Mouse (Mus musculus) forebrain, embryonic 11.5 days (tissue): ENCODE data around the gene Casp1. TPM values are rescaled to one million over a fixed set of nuclear protein-coding genes. Genes with fewer than 3 reads are reported as not detected.

Experiments used
- ATAC-seq: fragments of 200-750 bp; cut with Nextera tagmentation; replicated peaks from 2 replicates; pipeline ENCODE4 v1.8.0; 2017; ENCODE audit warnings: moderate TSS enrichment; ENCODE audit not compliant: low FRiP score
- DNase-seq: peaks from one replicate; pipeline ENCODE4 v3.0.0-alpha.2; 2017; ENCODE audit warnings: low spot score
- H3K27ac ChIP-seq: fragments of 300-500 bp; sonication (generic); 2 replicates; pipeline ENCODE4 v1.5.1; 2014; ENCODE audit warnings: low read depth, low read length
- H3K27me3 ChIP-seq: fragments of 300-500 bp; sonication (generic); 2 replicates; pipeline ENCODE4 v1.6.1; 2014; ENCODE audit warnings: mild to moderate bottlenecking, low read length, mixed read lengths; ENCODE audit not compliant: control insufficient read depth, insufficient read depth
- H3K36me3 ChIP-seq: fragments of 300-500 bp; sonication (generic); 2 replicates; pipeline ENCODE4 v1.6.1; 2014; ENCODE audit warnings: mild to moderate bottlenecking, low read length, moderate library complexity, mixed read lengths; ENCODE audit not compliant: control insufficient read depth, insufficient read depth
- H3K4me1 ChIP-seq: fragments of 300-500 bp; sonication (generic); replicated peaks from 2 replicates; pipeline ENCODE4 v1.6.1; 2014; ENCODE audit warnings: low read length, mixed read lengths; ENCODE audit not compliant: control insufficient read depth, insufficient read depth
- H3K4me2 ChIP-seq: fragments of 300-500 bp; sonication (generic); 2 replicates; pipeline ENCODE4 v1.6.1; 2014; ENCODE audit warnings: low read depth, mild to moderate bottlenecking, low read length, moderate library complexity, mixed read lengths; ENCODE audit not compliant: severe bottlenecking
- H3K4me3 ChIP-seq: fragments of 300-500 bp; sonication (generic); 2 replicates; pipeline ENCODE4 v1.5.1; 2014; ENCODE audit warnings: low read depth, low read length
- H3K9ac ChIP-seq: fragments of 300-500 bp; sonication (generic); 2 replicates; pipeline ENCODE4 v1.6.1; 2014; ENCODE audit warnings: low read length
- H3K9me3 ChIP-seq: fragments of 300-500 bp; sonication (generic); 2 replicates; pipeline ENCODE4 v1.6.1; 2016; ENCODE audit warnings: low read length, mixed read lengths; ENCODE audit not compliant: control insufficient read depth
- WGBS: fragments of 180-500 bp; shearing (Covaris S2); extraction: QIAGEN DNeasy Blood & Tissue Kit; methylation state at CpG from one replicate; pipeline ENCODE4 v1.1.7; 2014; 5-methylcytosine and 5-hydroxymethylcytosine counted together
- polyA plus RNA-seq: library from polyadenylated mRNA; unstranded; fragments of >200 nt; fragmentation: Nextera tagmentation; extraction: Ambion mirVana; gene quantifications from 2 replicates; pipeline ENCODE4 v1.2.1, GENCODE M21; 2014

Gene Casp1
- polyA plus RNA-seq, 1 experiment from 2014 or later = 0.61 TPM

GRCm38 (mm10) chr9:5299132-5299381, 740 bp downstream of the Casp1 start:
- no peaks in the 10 kb centered on the region for H3K36me3 ChIP-seq
- no peak overlapping the region for H3K4me3 ChIP-seq
- 80% methylated on average over 2 of the region's 2 CpGs for WGBS
- no peaks in the 10 kb centered on the region for H3K27me3 ChIP-seq
- no peaks in the 10 kb centered on the region for H3K9me3 ChIP-seq
- no peak overlapping the region for H3K27ac ChIP-seq
- ATAC-seq (no peak), DNase-seq (no peak)
- no peaks in the 10 kb centered on the region for H3K4me1 ChIP-seq
- H3K9ac ChIP-seq = no peak overlapping the region
- H3K4me2 ChIP-seq = no peak overlapping the region

- WGBS = 84% methylated on average over 5 of the region's 5 CpGs
- H3K9ac ChIP-seq = no peak within 1 kb of the TSS
These were observed 10.2 kb downstream of the Casp1 start, which contains the start of gene Casp4 for GRCm38 (mm10) chr9:5308561-5308960. Casp4 (plus strand) TSS chr9:5308828.

GRCm38 (mm10) chr9:5310112-5310511, 11.8 kb downstream of the Casp1 start:
- Histone ChIP-seq H3K4me1 (no peaks in the 10 kb centered on the region), H3K27ac (no peak overlapping the region), H3K9me3 (no peaks in the 10 kb centered on the region), H3K4me2 (no peak overlapping the region), H3K36me3 (no peaks in the 10 kb centered on the region), H3K9ac (no peak overlapping the region), H3K27me3 (no peaks in the 10 kb centered on the region), H3K4me3 (no peak overlapping the region)
- no peak for DNase-seq
- no peak for ATAC-seq

More at GRCm38 (mm10) chr9:5308561-5308960, 10.2 kb downstream of the Casp1 start, which contains the start of gene Casp4:
- Histone ChIP-seq H3K4me1 (no peaks in the 10 kb centered on the region), H3K36me3 (no peaks in the 10 kb centered on the region), H3K4me2 (no peak within 1 kb of the TSS), H3K27ac (no peak within 1 kb of the TSS), H3K4me3 (no peak within 1 kb of the TSS), H3K27me3 (no peaks in the 10 kb centered on the region), H3K9me3 (no peaks in the 10 kb centered on the region)
- DNase-seq (no peak), ATAC-seq (no peak)

GRCm38 (mm10) chr9:5311435-5311834, 13.1 kb downstream of the Casp1 start:
- Histone ChIP-seq H3K9me3 (no peaks in the 10 kb centered on the region), H3K4me2 (no peak overlapping the region), H3K4me1 (no peaks in the 10 kb centered on the region), H3K36me3 (no peaks in the 10 kb centered on the region), H3K4me3 (no peak overlapping the region), H3K27me3 (no peaks in the 10 kb centered on the region), H3K9ac (no peak overlapping the region), H3K27ac (no peak overlapping the region)
- ATAC-seq (no peak), DNase-seq (no peak)
- 89% methylated on average over 4 of the region's 4 CpGs for WGBS

GRCm38 (mm10) chr9:5328204-5328603, 29.9 kb downstream of the Casp1 start:
- H3K36me3 ChIP-seq = no peaks in the 10 kb centered on the region
- H3K9ac ChIP-seq = no peak overlapping the region
- no peak overlapping the region for H3K27ac ChIP-seq
- H3K9me3 ChIP-seq = no peaks in the 10 kb centered on the region
- no peaks in the 10 kb centered on the region for H3K4me1 ChIP-seq
- no peaks in the 10 kb centered on the region for H3K27me3 ChIP-seq
- ATAC-seq (no peak), DNase-seq (no peak)
- no peak overlapping the region for H3K4me2 ChIP-seq
- WGBS = 86% methylated on average over 3 of the region's 3 CpGs
- H3K4me3 ChIP-seq = no peak overlapping the region

GRCm38 (mm10) chr9:5332441-5332840, 34.1 kb downstream of the Casp1 start:
- no peak overlapping the region for H3K4me2 ChIP-seq
- no peaks in the 10 kb centered on the region for H3K27me3 ChIP-seq
- H3K9ac ChIP-seq = no peak overlapping the region
- DNase-seq (no peak), ATAC-seq (no peak)
- H3K4me1 ChIP-seq = no peaks in the 10 kb centered on the region
- H3K36me3 ChIP-seq = no peaks in the 10 kb centered on the region
- H3K4me3 ChIP-seq = no peak overlapping the region
- H3K27ac ChIP-seq = no peak overlapping the region
- H3K9me3 ChIP-seq = no peaks in the 10 kb centered on the region

- Histone ChIP-seq H3K9ac (no peak overlapping the region), H3K27ac (no peak overlapping the region), H3K27me3 (no peaks in the 10 kb centered on the region), H3K36me3 (no peaks in the 10 kb centered on the region), H3K4me3 (no peak overlapping the region), H3K4me2 (no peak overlapping the region), H3K9me3 (no peaks in the 10 kb centered on the region), H3K4me1 (no peaks in the 10 kb centered on the region)
- WGBS = 91% methylated on average over 1 of the region's 1 CpGs
- DNase-seq (no peak), ATAC-seq (no peak)
These were observed 35.1 kb downstream of the Casp1 start for GRCm38 (mm10) chr9:5333422-5333821.

GRCm38 (mm10) chr9:5343092-5343491, 44.8 kb downstream of the Casp1 start:
- H3K4me3 ChIP-seq = no peak overlapping the region
- no peak for ATAC-seq
- H3K27ac ChIP-seq = no peak overlapping the region
- no peak overlapping the region for H3K4me2 ChIP-seq
- H3K9me3 ChIP-seq = no peaks in the 10 kb centered on the region
- 80% methylated on average over 1 of the region's 1 CpGs for WGBS
- H3K36me3 ChIP-seq = no peaks in the 10 kb centered on the region
- no peaks in the 10 kb centered on the region for H3K27me3 ChIP-seq
- no peaks in the 10 kb centered on the region for H3K4me1 ChIP-seq
- no peak for DNase-seq
- no peak overlapping the region for H3K9ac ChIP-seq

GRCm38 (mm10) chr9:5344090-5344489, 45.8 kb downstream of the Casp1 start:
- no peak overlapping the region for H3K4me2 ChIP-seq
- no peak for ATAC-seq
- H3K36me3 ChIP-seq = no peaks in the 10 kb centered on the region
- H3K9me3 ChIP-seq = no peaks in the 10 kb centered on the region
- 95% methylated on average over 4 of the region's 4 CpGs for WGBS
- no peak overlapping the region for H3K27ac ChIP-seq
- H3K9ac ChIP-seq = no peak overlapping the region
- no peak for DNase-seq
- H3K27me3 ChIP-seq = no peaks in the 10 kb centered on the region
- no peaks in the 10 kb centered on the region for H3K4me1 ChIP-seq
- H3K4me3 ChIP-seq = no peak overlapping the region
